Comparison of ENCODE assay signal across 8 mouse cellular contexts in the genomic region with DNA sequence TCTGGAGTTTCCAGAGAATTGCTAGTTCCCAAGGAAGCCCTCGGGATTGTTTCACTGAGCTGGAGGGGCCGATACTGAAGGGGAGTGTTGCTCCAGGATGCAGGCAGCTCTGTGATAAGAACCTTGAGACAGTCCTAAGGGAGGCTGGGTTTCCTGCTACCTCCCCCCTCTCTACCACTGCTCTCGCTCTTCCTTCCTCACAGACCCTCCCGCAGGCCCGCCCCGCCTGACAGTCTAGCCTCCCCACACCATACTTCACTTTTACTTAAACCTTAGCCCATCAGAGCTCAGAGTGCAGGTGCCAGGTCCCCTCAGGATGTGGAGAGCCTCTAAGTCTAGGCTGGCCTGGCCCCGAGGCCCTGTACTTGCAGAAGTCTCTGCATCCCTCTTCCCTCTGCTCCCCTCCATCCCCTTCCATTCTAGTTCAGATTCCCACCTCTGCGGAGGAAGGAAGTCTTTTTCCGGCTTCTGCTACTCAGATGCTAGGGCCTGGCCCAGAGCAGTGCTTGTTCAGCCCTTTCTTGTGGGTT. TPM values are rescaled to one million over a fixed set of nuclear protein-coding genes. Genes with fewer than 3 reads are reported as not detected.
A peak's percentile ranks its signal among the peaks of the same experiment; 100 is the strongest.
DNase-seq lines count a peak whose midpoint lies in the region; ATAC-seq and TF ChIP-seq lines count a peak whose summit lies in the region.

No protein-coding gene starts in this region.

- ATAC-seq in intestine, embryonic 16.5 days, result 0 out of 2 replicates have a peak, but pooled peaks have one; percentile 15
- peak; percentile 79 for ATAC-seq in lung, postnatal 0 days
- no peak for ATAC-seq in cerebellum, adult (ENCODE audit: insufficient number of reproducible peaks, low FRiP score, low TSS enrichment)

- peak overlapping the region; percentile 37; the same call in 1 of the 2 replicates for H3K27ac ChIP-seq in embryonic facial prominence, embryonic 10.5 days (replicated peaks)
- H3K27ac ChIP-seq in intestine, embryonic 16.5 days (ENCODE audit: low read length), result peak overlapping the region; percentile 61
- peak overlapping the region; percentile 82 for H3K27ac ChIP-seq in lung, postnatal 0 days (ENCODE audit: low read length)

- no peak for TF ChIP-seq CTCF in lung, postnatal 0 days (IDR thresholded peaks at IDR 0.05)

- no peak overlapping the region for H3K9ac ChIP-seq in intestine, embryonic 16.5 days (ENCODE audit: low read depth, low read length)
- H3K9ac ChIP-seq in lung, postnatal 0 days (replicated peaks; ENCODE audit: low read depth), result no peak overlapping the region

- 41% methylated on average over 9 of the region's 9 CpGs for WGBS in embryonic facial prominence, embryonic 10.5 days
- 52% methylated on average over 9 of the region's 9 CpGs for WGBS in intestine, embryonic 16.5 days
- WGBS in lung, postnatal 0 days, result 41% methylated on average over 9 of the region's 9 CpGs

- H3K27me3 ChIP-seq in embryonic facial prominence, embryonic 10.5 days (replicated peaks; ENCODE audit: low read depth, poor library complexity, severe bottlenecking), result no peaks in the 10 kb centered on the region
- H3K27me3 ChIP-seq in intestine, embryonic 16.5 days (replicated peaks; ENCODE audit: control insufficient read depth, insufficient read depth, low read length), result no peaks in the 10 kb centered on the region
- no peaks in the 10 kb centered on the region for H3K27me3 ChIP-seq in lung, postnatal 0 days (replicated peaks; ENCODE audit: insufficient read depth, low read length)

- peaks cover 61% of the 10 kb centered on the region for H3K4me1 ChIP-seq in embryonic facial prominence, embryonic 10.5 days
- peaks cover 53% of the 10 kb centered on the region for H3K4me1 ChIP-seq in intestine, embryonic 16.5 days (ENCODE audit: control insufficient read depth, insufficient read depth, low read length)
- peaks cover 47% of the 10 kb centered on the region for H3K4me1 ChIP-seq in lung, postnatal 0 days (ENCODE audit: insufficient read depth, low read depth, low read length)

- peaks cover 77% of the 10 kb centered on the region for H3K36me3 ChIP-seq in embryonic facial prominence, embryonic 10.5 days (replicated peaks)
- H3K36me3 ChIP-seq in intestine, embryonic 16.5 days (ENCODE audit: control insufficient read depth, insufficient read depth, low read length), result no peaks in the 10 kb centered on the region
- H3K36me3 ChIP-seq in lung, postnatal 0 days (ENCODE audit: insufficient read depth, low read length), result no peaks in the 10 kb centered on the region

- DNase-seq in CD4-positive helper T cell, adult 2 months (ENCODE audit: low read depth, low spot score), result peak; percentile 41
- DNase-seq in embryonic facial prominence, embryonic 10.5 days (ENCODE audit: low spot score), result no peak
- peak; percentile 74 for DNase-seq in lung, postnatal 0 days (ENCODE audit: low spot score)
- DNase-seq in thymus, postnatal 4 days, result peak; percentile 70
- no peak for DNase-seq in frontal cortex, postnatal 25 days (ENCODE audit: low spot score in 2 of 2)
- DNase-seq in layer of hippocampus, adult 9-11 months, result no peak

- H3K9me3 ChIP-seq in embryonic facial prominence, embryonic 10.5 days, result no peaks in the 10 kb centered on the region
- H3K9me3 ChIP-seq in intestine, embryonic 16.5 days (ENCODE audit: control insufficient read depth, low read length), result no peaks in the 10 kb centered on the region
- no peaks in the 10 kb centered on the region for H3K9me3 ChIP-seq in lung, postnatal 0 days (ENCODE audit: low read length)

- TF ChIP-seq EP300 in lung, postnatal 0 days (IDR thresholded peaks at IDR 0.05), result peak; percentile 87

- H3K4me3 ChIP-seq in embryonic facial prominence, embryonic 10.5 days, result no peak overlapping the region
- no peak overlapping the region for H3K4me3 ChIP-seq in intestine, embryonic 16.5 days (ENCODE audit: low read length)
- H3K4me3 ChIP-seq in lung, postnatal 0 days (ENCODE audit: low read depth, low read length), result no peak overlapping the region

- H3K4me2 ChIP-seq in intestine, embryonic 16.5 days (ENCODE audit: low read depth, low read length), result no peak overlapping the region
- H3K4me2 ChIP-seq in lung, postnatal 0 days (replicated peaks; ENCODE audit: low read depth, low read length), result 0 out of 2 replicates have a peak overlapping the region, but pooled peaks have one; percentile 17

RNA-seq across cellular contexts. Expression of a gene that starts 27.9 kb away (rescaled TPM):
- polyA plus RNA-seq in embryonic facial prominence, embryonic 10.5 days (2016; fragmentation: Nextera tagmentation; extraction: Ambion mirVana), result 8.6 and 10.5 TPM in 2 replicates
- 5.2 and 5.3 TPM in 2 replicates for polyA plus RNA-seq in intestine, embryonic 16.5 days (2015; fragmentation: Nextera tagmentation; extraction: Ambion mirVana)
- polyA plus RNA-seq in lung, postnatal 0 days (2015; fragmentation: Nextera tagmentation; extraction: Ambion mirVana), result 4.3 and 4.6 TPM in 2 replicates

RNA-seq across cellular contexts. Expression of a gene that starts 43.0 kb away (rescaled TPM):
- 37.7 and 41.4 TPM in 2 replicates for polyA plus RNA-seq in embryonic facial prominence, embryonic 10.5 days (2016; fragmentation: Nextera tagmentation; extraction: Ambion mirVana)
- polyA plus RNA-seq in intestine, embryonic 16.5 days (2015; fragmentation: Nextera tagmentation; extraction: Ambion mirVana), result 19.1 and 24.1 TPM in 2 replicates
- polyA plus RNA-seq in lung, postnatal 0 days (2015; fragmentation: Nextera tagmentation; extraction: Ambion mirVana), result 14.9 and 19.3 TPM in 2 replicates

RNA-seq across cellular contexts. Expression of a gene that starts 57.6 kb away (rescaled TPM):
- polyA plus RNA-seq in embryonic facial prominence, embryonic 10.5 days (2016; fragmentation: Nextera tagmentation; extraction: Ambion mirVana), result 49.4 and 57.3 TPM in 2 replicates
- 48.0 and 53.7 TPM in 2 replicates for polyA plus RNA-seq in intestine, embryonic 16.5 days (2015; fragmentation: Nextera tagmentation; extraction: Ambion mirVana)
- 19.5 and 20.0 TPM in 2 replicates for polyA plus RNA-seq in lung, postnatal 0 days (2015; fragmentation: Nextera tagmentation; extraction: Ambion mirVana)

Comparison
In these comparisons a context has a peak if more than half of its experiments do, and no peak if none do; other contexts are left out.
1. DNase-seq: peak in CD4-positive helper T cell, adult 2 months (single experiment), lung, postnatal 0 days (single experiment) and thymus, postnatal 4 days (single experiment); none in embryonic facial prominence, embryonic 10.5 days (single experiment), frontal cortex, postnatal 25 days (0 of 2) and layer of hippocampus, adult 9-11 months (single experiment).
2. Peak in every context shown above with its lines, with median percentiles within 50 percentile points of each other: H3K27ac ChIP-seq.